Comparison of ENCODE assay signal across 9 mouse cellular contexts in genomic region chr4:108405766-108406137, GRCm38 (mm10). TPM values are rescaled to one million over a fixed set of nuclear protein-coding genes. Genes with fewer than 3 reads are reported as not detected.
DNase-seq lines count a peak whose midpoint lies in the region; ATAC-seq and TF ChIP-seq lines count a peak whose summit lies in the region.
"Had no signal": no experiment of that assay in that cellular context is flagged by ENCODE, and none has a peak within 500 bp of the region (broad histone marks: within the 10 kb centered on the region; RNA-seq: fewer than 3 reads in every experiment).

No protein-coding gene starts in this region.

- TF ChIP-seq CTCF in lung, postnatal 0 days (IDR thresholded peaks at IDR 0.05), result no peak

- no peaks in the 10 kb centered on the region for H3K36me3 ChIP-seq in forebrain, embryonic 16.5 days (ENCODE audit: control insufficient read depth, insufficient read depth)
- H3K36me3 ChIP-seq in lung, postnatal 0 days (ENCODE audit: insufficient read depth, low read length), result no peaks in the 10 kb centered on the region

- H3K27ac ChIP-seq in forebrain, embryonic 16.5 days (ENCODE audit: low read length), result no peak overlapping the region
- peak overlapping the region; percentile 90 for H3K27ac ChIP-seq in lung, postnatal 0 days (ENCODE audit: low read length)

- no peaks in the 10 kb centered on the region for H3K9me3 ChIP-seq in forebrain, embryonic 16.5 days (ENCODE audit: control insufficient read depth, low read length)
- no peaks in the 10 kb centered on the region for H3K9me3 ChIP-seq in lung, postnatal 0 days (ENCODE audit: low read length)

- H3K9ac ChIP-seq in forebrain, embryonic 16.5 days (replicated peaks; ENCODE audit: low read depth, low read length), result peak overlapping the region; percentile 73
- H3K9ac ChIP-seq in lung, postnatal 0 days (replicated peaks; ENCODE audit: low read depth), result peak overlapping the region; percentile 73; the same call in 1 of the 2 replicates

- DNase-seq in heart, adult 18-20 months, result peak; percentile 67 to 68
- no peak for DNase-seq in heart, adult 8-10 months (ENCODE audit: low spot score)
- DNase-seq in kidney, adult 18-20 months, result peak; percentile 13
- DNase-seq in lung, postnatal 0 days (ENCODE audit: low spot score), result peak; percentile 89
- no peak for DNase-seq in right cerebral cortex, adult 2 months (ENCODE audit: low spot score in 2 of 2)
- DNase-seq in right cerebral cortex, postnatal 10 days (ENCODE audit: low spot score in 2 of 2), result no peak

- peaks cover 17% of the 10 kb centered on the region for H3K4me1 ChIP-seq in forebrain, embryonic 16.5 days (replicated peaks; ENCODE audit: control insufficient read depth, insufficient read depth, low read length)
- peaks cover 3% of the 10 kb centered on the region; the same call in 1 of the 2 replicates for H3K4me1 ChIP-seq in lung, postnatal 0 days (ENCODE audit: insufficient read depth, low read depth, low read length)

- no peaks in the 10 kb centered on the region for H3K27me3 ChIP-seq in forebrain, embryonic 16.5 days (replicated peaks; ENCODE audit: control insufficient read depth, insufficient read depth, low read length)
- no peaks in the 10 kb centered on the region for H3K27me3 ChIP-seq in lung, postnatal 0 days (replicated peaks; ENCODE audit: insufficient read depth, low read length)

- 0 out of 2 replicates have a peak, but pooled peaks have one; percentile 32 for ATAC-seq in forebrain, embryonic 16.5 days
- peak; percentile 89 for ATAC-seq in lung, postnatal 0 days
- ATAC-seq in granulocyte monocyte progenitor cell, adult 5-6 weeks (replicated peaks; ENCODE audit: poor library complexity, severe bottlenecking), result no peak

- H3K4me2 ChIP-seq in forebrain, embryonic 16.5 days (ENCODE audit: low read length), result peak overlapping the region; percentile 82
- H3K4me2 ChIP-seq in lung, postnatal 0 days (replicated peaks; ENCODE audit: low read depth, low read length), result peak overlapping the region; percentile 80

- peak overlapping the region; percentile 54 for H3K4me3 ChIP-seq in forebrain, embryonic 16.5 days (replicated peaks; ENCODE audit: low read length)
- H3K4me3 ChIP-seq in lung, postnatal 0 days (ENCODE audit: low read depth, low read length), result peak overlapping the region; percentile 49

- 82% methylated on average over 3 of the region's 3 CpGs for WGBS in forebrain, embryonic 16.5 days
- 53% methylated on average over 3 of the region's 3 CpGs for WGBS in lung, postnatal 0 days

- TF ChIP-seq EP300 in lung, postnatal 0 days (IDR thresholded peaks at IDR 0.05), result no peak

RNA-seq across cellular contexts. Expression of gene Gpx7, which starts 1.0 kb away (rescaled TPM):
- 1 to 10 TPM; 6.5 to 8.1 TPM for total RNA-seq in heart, adult 18-20 months (2021)
- 1 to 10 TPM; 4.4 to 9.5 (median 6.3) TPM for total RNA-seq in heart, adult 8-10 months (2022)
- polyA plus RNA-seq in forebrain, embryonic 16.5 days (2015; fragmentation: Nextera tagmentation; extraction: Ambion mirVana), result 26.3 and 28.3 TPM in 2 replicates
- 68.5 and 70.3 TPM in 2 replicates for polyA plus RNA-seq in lung, postnatal 0 days (2015; fragmentation: Nextera tagmentation; extraction: Ambion mirVana)
- 1.8 and 4.2 TPM in 2 replicates for total RNA-seq in granulocyte monocyte progenitor cell, adult 5-6 weeks (2014; fragmentation: Nextera tagmentation)
- 0.30 and 0.46 TPM in 2 replicates for total RNA-seq in granulocyte monocyte progenitor cell, adult 5-6 weeks (2017)
- total RNA-seq: MEL had no signal

RNA-seq across cellular contexts. Expression of gene Shisal2a, which starts 22.6 kb away (rescaled TPM):
- total RNA-seq in heart, adult 18-20 months (2021), result not detected
- total RNA-seq in heart, adult 8-10 months (2022), result not detected
- 1.7 and 2.7 TPM in 2 replicates for polyA plus RNA-seq in forebrain, embryonic 16.5 days (2015; fragmentation: Nextera tagmentation; extraction: Ambion mirVana)
- 0.83 and 1.1 TPM in 2 replicates for polyA plus RNA-seq in lung, postnatal 0 days (2015; fragmentation: Nextera tagmentation; extraction: Ambion mirVana)
- total RNA-seq in granulocyte monocyte progenitor cell, adult 5-6 weeks (2014; fragmentation: Nextera tagmentation), result not detected in 2 replicates
- not detected in 2 replicates for total RNA-seq in granulocyte monocyte progenitor cell, adult 5-6 weeks (2017)
- total RNA-seq: MEL had no signal

RNA-seq across cellular contexts. Expression of gene Tut4, which starts 53.5 kb away (rescaled TPM):
- 10 to 100 TPM; 18.9 to 23.3 TPM for total RNA-seq in heart, adult 18-20 months (2021)
- 10 to 100 TPM; 14.6 to 25.2 (median 18.6) TPM for total RNA-seq in heart, adult 8-10 months (2022)
- 66.1 and 66.8 TPM in 2 replicates for polyA plus RNA-seq in forebrain, embryonic 16.5 days (2015; fragmentation: Nextera tagmentation; extraction: Ambion mirVana)
- 40.5 and 43.0 TPM in 2 replicates for polyA plus RNA-seq in lung, postnatal 0 days (2015; fragmentation: Nextera tagmentation; extraction: Ambion mirVana)
- 77.1 and 98.9 TPM in 2 replicates for total RNA-seq in granulocyte monocyte progenitor cell, adult 5-6 weeks (2014; fragmentation: Nextera tagmentation)
- total RNA-seq in granulocyte monocyte progenitor cell, adult 5-6 weeks (2017), result 24.9 and 25.1 TPM in 2 replicates

Comparison
In these comparisons a context has a peak if more than half of its experiments do, and no peak if none do; other contexts are left out.
1. DNase-seq: peak in heart, adult 18-20 months (2 of 2), kidney, adult 18-20 months (single experiment) and lung, postnatal 0 days (single experiment); none in heart, adult 8-10 months (single experiment), right cerebral cortex, adult 2 months (0 of 2) and right cerebral cortex, postnatal 10 days (0 of 2).